In genomic region chr11:101963043-101963442, GRCm38 (mm10) we compare ENCODE assay signal across 10 mouse cellular contexts. TPM values are rescaled to one million over a fixed set of nuclear protein-coding genes. Genes with fewer than 3 reads are reported as not detected.
DNase-seq lines count a peak whose midpoint lies in the region; ATAC-seq lines count a peak whose summit lies in the region.
"Had no signal": no experiment of that assay in that cellular context is flagged by ENCODE, and none has a peak within 500 bp of the region (broad histone marks: within the 10 kb centered on the region; RNA-seq: fewer than 3 reads in every experiment).

No protein-coding gene starts in this region.

- 0 out of 2 replicates have a peak overlapping the region, but pooled peaks have one; percentile 54 for H3K27ac ChIP-seq in heart, embryonic 15.5 days
- H3K27ac ChIP-seq in embryonic facial prominence, embryonic 11.5 days (replicated peaks; ENCODE audit: low read depth, low read length) = no peak overlapping the region
- no peak overlapping the region for H3K27ac ChIP-seq in hindbrain, embryonic 12.5 days
- no peak overlapping the region for H3K27ac ChIP-seq in midbrain, embryonic 11.5 days (ENCODE audit: low read depth, low read length)

- 5% methylated on average over 11 of the region's 11 CpGs for WGBS in heart, embryonic 15.5 days
- 2% methylated on average over 11 of the region's 11 CpGs for WGBS in embryonic facial prominence, embryonic 11.5 days
- WGBS in hindbrain, embryonic 12.5 days = 2% methylated on average over 11 of the region's 11 CpGs
- 4% methylated on average over 11 of the region's 11 CpGs for WGBS in midbrain, embryonic 11.5 days

- peaks cover 29% of the 10 kb centered on the region for H3K4me1 ChIP-seq in heart, embryonic 15.5 days (replicated peaks)
- H3K4me1 ChIP-seq in embryonic facial prominence, embryonic 11.5 days (ENCODE audit: control insufficient read depth, insufficient read depth, low read length) = peaks cover 8% of the 10 kb centered on the region; the same call in 1 of the 2 replicates
- H3K4me1 ChIP-seq in hindbrain, embryonic 12.5 days = peaks cover 39% of the 10 kb centered on the region
- H3K4me1 ChIP-seq in midbrain, embryonic 11.5 days (ENCODE audit: control insufficient read depth, insufficient read depth, low read length) = peaks cover 16% of the 10 kb centered on the region

- peak overlapping the region; percentile 61 for H3K4me3 ChIP-seq in heart, embryonic 15.5 days
- H3K4me3 ChIP-seq in embryonic facial prominence, embryonic 11.5 days (ENCODE audit: low read depth, low read length) = peak overlapping the region; percentile 43
- H3K4me3 ChIP-seq in hindbrain, embryonic 12.5 days = peak overlapping the region; percentile 55
- H3K4me3 ChIP-seq in midbrain, embryonic 11.5 days (ENCODE audit: low read depth, low read length) = peak overlapping the region; percentile 47

- H3K9ac ChIP-seq in heart, embryonic 15.5 days = peak overlapping the region; percentile 61; the same call in 1 of the 2 replicates
- no peak overlapping the region for H3K9ac ChIP-seq in embryonic facial prominence, embryonic 11.5 days (replicated peaks; ENCODE audit: low read length)
- no peak overlapping the region for H3K9ac ChIP-seq in hindbrain, embryonic 12.5 days
- H3K9ac ChIP-seq in midbrain, embryonic 11.5 days (ENCODE audit: low read length) = no peak overlapping the region; the same call in 1 of the 2 replicates

- no peak for DNase-seq in heart, postnatal 36 days
- DNase-seq in embryonic facial prominence, embryonic 11.5 days (ENCODE audit: low spot score) = no peak
- DNase-seq in midbrain, embryonic 11.5 days (ENCODE audit: low spot score, missing footprints) = no peak
- DNase-seq in left cerebral cortex, postnatal 25 days (ENCODE audit: low spot score in 2 of 2) = no peak
- DNase-seq in kidney, postnatal 36 days = no peak
- no peak for DNase-seq in cerebellum, adult 9-10 months
- DNase-seq: kidney, adult 18-20 months had no signal

- ATAC-seq in heart, embryonic 15.5 days (replicated peaks; ENCODE audit: insufficient number of reproducible peaks, insufficient read depth, low FRiP score, low read depth) = no peak
- ATAC-seq in embryonic facial prominence, embryonic 11.5 days (replicated peaks; ENCODE audit: insufficient number of reproducible peaks, low FRiP score, low TSS enrichment, low read depth) = no peak
- ATAC-seq in hindbrain, embryonic 12.5 days (ENCODE audit: low FRiP score) = no peak
- no peak for ATAC-seq in midbrain, embryonic 11.5 days (ENCODE audit: low FRiP score)

- peaks cover 78% of the 10 kb centered on the region for H3K27me3 ChIP-seq in heart, embryonic 15.5 days
- H3K27me3 ChIP-seq in embryonic facial prominence, embryonic 11.5 days (ENCODE audit: control insufficient read depth, insufficient read depth, low read length) = peaks cover 42% of the 10 kb centered on the region
- H3K27me3 ChIP-seq in hindbrain, embryonic 12.5 days = peaks cover 85% of the 10 kb centered on the region
- H3K27me3 ChIP-seq in midbrain, embryonic 11.5 days (ENCODE audit: control insufficient read depth, insufficient read depth, low read length) = peaks cover 56% of the 10 kb centered on the region

- H3K36me3 ChIP-seq in heart, embryonic 15.5 days = no peaks in the 10 kb centered on the region
- H3K36me3 ChIP-seq in embryonic facial prominence, embryonic 11.5 days (replicated peaks; ENCODE audit: control insufficient read depth, insufficient read depth, low read depth, low read length) = no peaks in the 10 kb centered on the region
- no peaks in the 10 kb centered on the region for H3K36me3 ChIP-seq in hindbrain, embryonic 12.5 days
- H3K36me3 ChIP-seq in midbrain, embryonic 11.5 days (ENCODE audit: control insufficient read depth, insufficient read depth, low read length) = no peaks in the 10 kb centered on the region

- peak overlapping the region; percentile 95 for H3K4me2 ChIP-seq in heart, embryonic 15.5 days
- peak overlapping the region; percentile 95; the same call in 1 of the 2 replicates for H3K4me2 ChIP-seq in embryonic facial prominence, embryonic 11.5 days (ENCODE audit: low read depth, low read length)
- peak overlapping the region; percentile 96 for H3K4me2 ChIP-seq in hindbrain, embryonic 12.5 days (replicated peaks)
- H3K4me2 ChIP-seq in midbrain, embryonic 11.5 days = peak overlapping the region; percentile 83

- intact Hi-C loops in heart, postnatal 36 days (cut with DNase I) = no loop called here
- intact Hi-C loops in left cerebral cortex, postnatal 25 days (cut with DNase I) = no loop called here

- H3K9me3 ChIP-seq in heart, embryonic 15.5 days (replicated peaks) = no peaks in the 10 kb centered on the region
- no peaks in the 10 kb centered on the region for H3K9me3 ChIP-seq in embryonic facial prominence, embryonic 11.5 days (replicated peaks; ENCODE audit: control insufficient read depth, low read length)
- no peaks in the 10 kb centered on the region for H3K9me3 ChIP-seq in hindbrain, embryonic 12.5 days (replicated peaks)
- no peaks in the 10 kb centered on the region for H3K9me3 ChIP-seq in midbrain, embryonic 11.5 days (ENCODE audit: control insufficient read depth, low read length)

RNA-seq across cellular contexts. Expression of gene Sost, which starts 3.8 kb away (rescaled TPM):
- polyA plus RNA-seq in heart, embryonic 15.5 days (2015; fragmentation: Nextera tagmentation; extraction: Ambion mirVana) = 3.9 and 4.4 TPM in 2 replicates
- total RNA-seq in heart, postnatal 36 days (2021) = 1 to 10 TPM; 2.1 to 2.7 TPM
- polyA plus RNA-seq in embryonic facial prominence, embryonic 11.5 days (2014; fragmentation: Nextera tagmentation; extraction: Ambion mirVana) = not detected in 2 replicates
- polyA plus RNA-seq in hindbrain, embryonic 12.5 days (2016; fragmentation: Nextera tagmentation; extraction: Ambion mirVana) = 0.46 and 0.79 TPM in 2 replicates
- not detected in 2 replicates for polyA plus RNA-seq in midbrain, embryonic 11.5 days (2014; fragmentation: Nextera tagmentation; extraction: Ambion mirVana)
- not detected for total RNA-seq in left cerebral cortex, postnatal 25 days (2021)

RNA-seq across cellular contexts. Expression of gene Cfap97d1, which starts 21.0 kb away (rescaled TPM):
- not detected in 2 replicates for polyA plus RNA-seq in heart, embryonic 15.5 days (2015; fragmentation: Nextera tagmentation; extraction: Ambion mirVana)
- total RNA-seq in heart, postnatal 36 days (2021) = not detected
- not detected in 2 replicates for polyA plus RNA-seq in embryonic facial prominence, embryonic 11.5 days (2014; fragmentation: Nextera tagmentation; extraction: Ambion mirVana)
- polyA plus RNA-seq in hindbrain, embryonic 12.5 days (2016; fragmentation: Nextera tagmentation; extraction: Ambion mirVana) = not detected in 2 replicates
- polyA plus RNA-seq in midbrain, embryonic 11.5 days (2014; fragmentation: Nextera tagmentation; extraction: Ambion mirVana) = not detected in 2 replicates
- total RNA-seq in left cerebral cortex, postnatal 25 days (2021) = not detected
- total RNA-seq: adrenal gland, postnatal 4 days had no signal

RNA-seq across cellular contexts. Expression of gene Dusp3, which starts 23.8 kb away (rescaled TPM):
- 50.4 and 56.7 TPM in 2 replicates for polyA plus RNA-seq in heart, embryonic 15.5 days (2015; fragmentation: Nextera tagmentation; extraction: Ambion mirVana)
- total RNA-seq in heart, postnatal 36 days (2021) = 100 to 1,000 TPM; 113 to 123 TPM
- polyA plus RNA-seq in embryonic facial prominence, embryonic 11.5 days (2014; fragmentation: Nextera tagmentation; extraction: Ambion mirVana) = 11.3 and 12.2 TPM in 2 replicates
- 11.4 and 12.9 TPM in 2 replicates for polyA plus RNA-seq in hindbrain, embryonic 12.5 days (2016; fragmentation: Nextera tagmentation; extraction: Ambion mirVana)
- polyA plus RNA-seq in midbrain, embryonic 11.5 days (2014; fragmentation: Nextera tagmentation; extraction: Ambion mirVana) = 11.1 and 11.6 TPM in 2 replicates
- 100 to 1,000 TPM; 217 to 237 TPM for total RNA-seq in left cerebral cortex, postnatal 25 days (2021)
